Mouse (Mus musculus): ENCODE results near the gene Abcd3.

Abcd3 gene

GRCm38 (mm10) chr3:121738742-121739342 lies 76.3 kb downstream of the Abcd3 start:
- DNase-seq (ENCODE audit: low spot score): no peak

- DNase-seq (ENCODE audit: low spot score): no peak
Observed at GRCm38 (mm10) chr3:121737901-121738300, 77.2 kb downstream of the Abcd3 start.

DNA sequence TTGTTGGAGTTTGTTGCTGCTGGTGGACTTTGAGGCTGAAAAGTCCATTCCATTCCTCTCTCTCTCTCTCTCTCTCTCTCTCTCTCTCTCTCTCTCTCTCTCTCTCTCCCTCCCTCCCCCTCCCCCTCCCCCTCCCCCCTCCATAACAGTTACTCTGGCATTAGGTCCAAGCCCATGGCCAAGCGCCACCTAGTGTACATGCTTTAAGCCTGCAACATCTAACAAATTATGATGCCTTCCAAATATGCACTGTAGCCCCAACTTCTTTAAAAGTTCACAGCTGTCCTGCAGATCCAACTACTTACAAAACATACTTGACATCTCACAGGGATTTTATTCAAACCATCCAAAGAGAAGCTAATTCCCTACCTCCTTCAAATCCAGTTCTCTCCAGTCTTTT lies 77.6 kb downstream of the Abcd3 start:
- peak; percentile 42 for DNase-seq (ENCODE audit: low spot score)

DNA sequence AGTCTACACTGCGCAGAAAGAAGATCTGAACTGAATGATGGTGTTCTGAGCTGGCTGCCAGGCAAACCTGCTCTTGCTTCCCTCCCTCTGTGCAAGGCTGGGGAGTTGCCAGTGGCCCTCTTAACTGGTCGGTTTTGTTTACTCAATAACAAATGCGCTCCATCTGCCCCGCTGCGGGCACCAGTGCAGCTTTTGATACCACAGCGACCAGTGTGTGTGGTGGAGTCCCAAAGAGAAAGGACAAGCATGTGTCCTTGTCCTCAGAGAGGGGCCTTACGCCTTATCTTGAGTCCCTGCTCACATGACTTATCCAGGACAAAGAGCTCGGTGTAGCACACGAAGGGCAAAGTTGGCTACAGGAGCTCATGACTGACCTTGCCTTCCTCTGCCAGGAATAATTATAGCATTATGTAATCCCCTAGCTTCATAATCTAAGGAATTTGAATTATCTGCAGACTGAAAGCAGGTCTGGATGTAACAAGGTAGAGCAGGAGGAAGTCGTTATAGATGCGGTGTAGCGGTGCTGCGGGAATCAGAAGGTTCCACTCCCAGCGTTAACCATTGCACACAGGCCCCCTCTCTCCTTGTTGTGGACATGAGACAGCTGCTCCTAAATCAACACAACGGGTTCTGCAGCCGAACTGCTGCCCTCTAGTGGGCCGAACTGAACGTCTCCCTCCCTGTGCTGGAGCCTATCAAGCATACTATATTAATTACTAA lies 78.9 kb downstream of the Abcd3 start:
- peak; percentile 84 for DNase-seq (ENCODE audit: low spot score)

- DNase-seq (ENCODE audit: low spot score): no peak
Observed at GRCm38 (mm10) chr3:121735542-121735941, 79.6 kb downstream of the Abcd3 start.

- no peak for DNase-seq (ENCODE audit: low spot score)
Observed at GRCm38 (mm10) chr3:121729678-121730077, 85.4 kb downstream of the Abcd3 start.

DNA sequence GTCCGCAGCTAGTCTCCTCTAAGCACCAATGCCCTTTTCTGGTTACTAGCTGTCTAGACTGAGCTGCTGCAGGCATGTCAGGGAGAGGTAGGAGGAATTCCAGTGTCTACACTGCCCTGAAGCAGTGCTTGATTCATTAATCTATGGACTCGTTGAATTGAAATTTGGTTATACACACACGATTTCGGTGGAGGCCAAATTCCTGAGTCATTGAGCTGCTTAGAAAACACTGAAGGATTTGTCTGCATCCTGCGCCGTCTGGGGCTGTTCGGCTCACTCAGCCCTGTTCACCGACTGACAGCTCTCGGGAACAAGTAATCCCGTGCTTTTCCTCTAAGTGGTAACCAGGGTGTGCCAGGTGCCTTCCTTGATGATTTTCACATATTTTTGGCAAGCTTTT lies 89.5 kb downstream of the Abcd3 start:
- DNase-seq (ENCODE audit: low spot score): no peak

- no peak for DNase-seq (ENCODE audit: low spot score)
Observed at GRCm38 (mm10) chr3:121724553-121724952, 90.5 kb downstream of the Abcd3 start.

DNA sequence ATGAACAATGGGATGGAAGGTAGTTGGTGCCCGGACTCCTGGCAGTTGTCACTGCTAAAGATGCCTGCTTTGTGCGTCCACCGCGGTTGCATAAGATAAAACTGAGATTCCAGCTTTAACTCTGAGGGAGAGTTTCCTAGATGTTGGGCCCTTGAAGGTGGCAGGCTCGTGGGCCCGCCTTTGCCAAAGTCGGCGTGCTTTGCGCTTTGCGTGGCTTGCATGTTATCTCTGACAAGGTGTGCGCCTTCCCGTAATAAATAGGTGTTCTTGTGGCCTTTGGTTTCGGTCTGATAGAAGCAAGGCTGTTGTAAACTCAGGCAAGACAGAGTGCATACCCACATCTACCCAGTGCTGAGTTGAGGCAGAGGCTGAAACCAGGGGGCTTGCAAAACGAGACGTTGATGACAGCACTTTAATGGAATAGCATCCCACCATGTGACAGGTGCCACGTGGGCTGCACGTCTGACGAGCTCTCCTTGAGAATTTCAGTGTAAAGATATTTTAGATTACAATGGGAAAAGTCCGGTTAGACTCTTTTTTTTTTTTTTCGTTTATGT lies 91.1 kb downstream of the Abcd3 start:
- no peak for DNase-seq (ENCODE audit: low spot score)

GRCm38 (mm10) chr3:121722971-121723844 lies 91.9 kb downstream of the Abcd3 start, which contains the start of gene F3:
Gene F3, plus strand, starts transcription at chr3:121723537.
- DNase-seq (ENCODE audit: low spot score): peak; percentile 91

DNA sequence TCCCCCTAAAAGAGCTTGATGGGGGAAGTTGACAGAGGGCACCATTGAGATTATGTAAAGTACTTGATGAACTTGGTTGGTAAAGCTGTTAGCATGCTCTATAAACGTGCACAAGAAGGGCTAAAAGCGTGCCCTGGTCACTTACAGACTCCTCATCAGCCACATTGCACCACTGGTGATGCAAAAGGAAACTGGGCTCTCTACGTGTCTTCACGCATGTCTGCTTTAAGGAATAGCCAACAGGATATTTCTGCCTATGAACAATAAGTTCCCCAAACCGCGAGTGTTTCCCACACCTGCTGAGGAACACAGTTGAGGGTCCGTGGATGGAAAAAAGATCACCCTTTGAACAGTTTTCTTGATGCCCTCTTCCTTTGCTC lies 93.4 kb downstream of the Abcd3 start:
- DNase-seq (ENCODE audit: low spot score): no peak

GRCm38 (mm10) chr3:121720801-121721690 lies 94.1 kb downstream of the Abcd3 start:
- no peak for DNase-seq (ENCODE audit: low spot score)

- no peak for DNase-seq (ENCODE audit: low spot score)
Observed at GRCm38 (mm10) chr3:121719701-121720100, 95.4 kb downstream of the Abcd3 start.

- DNase-seq (ENCODE audit: low spot score): no peak
Observed at GRCm38 (mm10) chr3:121718679-121719078, 96.4 kb downstream of the Abcd3 start.

- DNase-seq (ENCODE audit: low spot score): no peak
Observed at GRCm38 (mm10) chr3:121716480-121716879, 98.6 kb downstream of the Abcd3 start.

GRCm38 (mm10) chr3:121715741-121716459 lies 99.2 kb downstream of the Abcd3 start:
- DNase-seq (ENCODE audit: low spot score): no peak

- no peak for DNase-seq (ENCODE audit: low spot score)
Observed at GRCm38 (mm10) chr3:121715336-121715735, 99.8 kb downstream of the Abcd3 start.

DNA sequence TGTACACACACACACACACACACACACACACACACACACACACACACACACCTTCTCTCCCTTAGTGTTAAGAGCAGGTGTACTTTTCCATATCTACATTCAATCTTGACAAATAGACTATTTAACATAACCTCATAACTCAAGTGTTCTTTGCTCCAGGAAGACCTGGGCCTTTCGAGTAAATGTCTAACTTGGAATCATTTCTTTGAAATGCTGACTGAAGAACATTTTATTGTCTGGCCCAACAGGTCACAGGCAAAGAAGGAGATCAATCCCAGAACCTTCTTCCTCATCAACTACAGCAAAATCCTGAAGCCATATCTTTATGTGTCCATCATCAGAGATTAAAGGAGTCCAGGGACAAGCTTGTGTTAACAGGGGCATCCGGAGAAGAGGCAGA lies 100.6 kb downstream of the Abcd3 start:
- DNase-seq (ENCODE audit: low spot score): no peak

DNA sequence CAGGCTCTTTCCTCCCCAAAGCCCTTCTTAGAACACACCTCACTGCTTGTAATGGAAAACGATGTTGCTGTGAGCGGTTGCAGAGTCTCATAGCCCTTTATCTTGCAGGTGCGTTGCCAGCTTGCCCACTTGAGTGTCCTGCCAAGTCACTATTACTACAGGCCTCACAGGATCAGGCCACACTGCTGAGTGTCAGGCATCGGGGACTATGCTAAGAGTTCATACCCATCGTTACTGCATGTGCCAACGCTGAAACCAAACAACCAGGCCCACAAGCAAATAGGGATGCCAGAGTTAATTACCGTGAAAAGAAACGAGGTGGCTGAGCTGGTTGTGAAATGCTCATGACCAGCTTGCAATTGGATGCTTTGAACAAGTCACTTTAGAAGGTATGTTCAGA lies 101.3 kb downstream of the Abcd3 start:
- DNase-seq (ENCODE audit: low spot score): no peak

- DNase-seq (ENCODE audit: low spot score): no peak
Observed at GRCm38 (mm10) chr3:121713151-121713701, 101.9 kb downstream of the Abcd3 start.

- DNase-seq (ENCODE audit: low spot score): no peak
Observed at GRCm38 (mm10) chr3:121712222-121712621, 102.9 kb downstream of the Abcd3 start.

All from embryo, embryonic 10.5 days (tissue).